Mouse (Mus musculus): Measurements from ENCODE around the gene Gpr108. TPM values are rescaled to one million over a fixed set of nuclear protein-coding genes. Genes with fewer than 3 reads are reported as not detected.

Gpr108 gene
- polyA plus RNA-seq, 1 experiment = 34.1 TPM

DNA sequence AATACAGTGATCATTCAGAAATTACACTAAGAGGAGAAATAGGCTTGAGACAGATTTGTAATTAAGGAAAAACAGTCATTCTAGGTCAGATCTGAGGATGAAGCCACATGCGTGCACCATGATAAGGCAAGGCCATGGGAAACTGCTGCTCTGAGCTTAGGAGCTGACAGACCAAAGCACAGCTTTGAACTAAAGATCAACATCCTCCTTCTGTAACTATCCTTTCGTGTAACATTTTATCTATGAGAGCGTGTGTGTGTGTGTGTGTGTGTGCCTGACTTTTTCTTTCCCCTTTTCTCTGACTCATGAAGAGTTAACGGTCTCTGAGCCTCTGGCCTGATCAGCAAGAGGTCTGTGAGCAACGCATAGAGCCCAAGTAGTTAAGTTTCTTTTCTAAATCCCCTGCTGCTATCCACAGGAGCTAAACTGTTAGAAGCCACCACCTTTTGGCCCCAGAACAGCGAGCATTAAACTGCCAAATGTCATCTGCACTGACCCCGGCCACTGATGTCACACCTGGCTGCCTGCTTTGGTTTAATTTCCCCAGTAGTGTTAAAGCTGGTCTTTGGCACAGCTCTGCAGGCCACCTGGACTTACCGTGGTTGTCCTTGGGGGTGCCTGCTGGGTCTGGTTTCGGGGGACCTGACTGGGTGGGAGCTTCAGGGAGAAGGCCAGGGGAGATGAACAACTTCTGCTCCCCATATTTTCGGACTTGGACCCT lies 4.4 kb downstream of the Gpr108 start:
- Histone ChIP-seq H3K27me3 (ENCODE audit: control insufficient read depth, insufficient read depth, low read length) (no peaks in the 10 kb centered on the region), H3K4me3 (ENCODE audit: control insufficient read depth, low read depth, low read length) (no peak overlapping the region), H3K4me1 (ENCODE audit: control insufficient read depth, insufficient read depth, low read length) (peaks cover 15% of the 10 kb centered on the region), H3K27ac (ENCODE audit: control insufficient read depth, insufficient read depth, low read depth, low read length) (no peak overlapping the region), H3K36me3 (ENCODE audit: control insufficient read depth, insufficient read depth, low read length) (peaks cover 1% of the 10 kb centered on the region)
- no peak for TF ChIP-seq POLR2A (IDR thresholded peaks at IDR 0.05; ENCODE audit: control insufficient read depth, low read depth, low read length)
- TF ChIP-seq CTCF (IDR thresholded peaks at IDR 0.05; ENCODE audit: control insufficient read depth, insufficient read depth, insufficient replicate concordance, low read depth, low read length) = no peak

DNA sequence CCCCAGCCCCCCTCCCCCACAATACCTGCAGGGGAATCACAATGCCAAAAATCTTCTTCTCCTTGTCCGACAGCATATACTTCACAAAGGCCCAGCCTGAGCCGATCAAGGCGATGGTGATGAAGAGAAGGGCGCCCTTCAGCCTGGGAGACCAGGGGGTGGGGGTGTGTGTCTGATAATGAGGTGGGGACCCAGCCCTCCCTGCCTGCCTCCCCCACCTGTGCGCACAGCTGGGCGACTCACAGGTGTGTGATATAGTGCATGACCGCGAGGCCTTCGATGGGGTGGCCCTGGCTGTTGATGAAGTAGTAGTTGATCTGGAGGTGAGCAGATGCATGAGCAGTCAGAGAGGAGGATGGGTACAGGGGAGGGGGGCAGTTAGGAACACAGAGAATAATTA lies 11.1 kb downstream of the Gpr108 start:
- Histone ChIP-seq H3K27ac (ENCODE audit: control insufficient read depth, insufficient read depth, low read depth, low read length) (no peak overlapping the region), H3K27me3 (ENCODE audit: control insufficient read depth, insufficient read depth, low read length) (no peaks in the 10 kb centered on the region), H3K4me1 (ENCODE audit: control insufficient read depth, insufficient read depth, low read length) (no peaks in the 10 kb centered on the region), H3K4me3 (ENCODE audit: control insufficient read depth, low read depth, low read length) (no peak overlapping the region), H3K36me3 (ENCODE audit: control insufficient read depth, insufficient read depth, low read length) (no peaks in the 10 kb centered on the region; the same call in 1 of the 2 replicates)
- TF ChIP-seq POLR2A (IDR thresholded peaks at IDR 0.05; ENCODE audit: control insufficient read depth, low read depth, low read length) = no peak

DNA sequence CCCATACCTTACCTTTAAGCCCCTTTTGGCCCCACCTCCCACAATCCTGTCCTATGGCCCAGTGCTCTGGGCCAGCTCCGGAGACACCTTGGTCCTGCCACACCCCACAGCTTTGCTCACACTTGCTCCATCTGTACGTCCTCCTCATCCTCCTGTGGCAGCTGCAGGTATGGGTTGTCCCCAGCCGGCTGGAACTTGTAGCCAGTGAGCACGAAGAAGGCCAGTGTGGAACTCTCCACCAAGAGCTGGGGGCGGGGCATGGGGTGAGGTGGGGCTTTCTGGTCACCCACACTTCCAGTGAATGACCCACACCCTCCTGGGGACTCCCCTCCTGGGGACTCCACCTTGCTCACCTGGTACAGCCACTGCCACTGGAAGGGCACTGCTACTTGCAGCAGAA lies 12.4 kb downstream of the Gpr108 start:
- TF ChIP-seq POLR2A (IDR thresholded peaks at IDR 0.05; ENCODE audit: control insufficient read depth, low read depth, low read length) (no peak), CTCF (IDR thresholded peaks at IDR 0.05; ENCODE audit: control insufficient read depth, insufficient read depth, insufficient replicate concordance, low read depth, low read length) (no peak)
- Histone ChIP-seq H3K4me1 (ENCODE audit: control insufficient read depth, insufficient read depth, low read length) (no peaks in the 10 kb centered on the region), H3K27me3 (ENCODE audit: control insufficient read depth, insufficient read depth, low read length) (no peaks in the 10 kb centered on the region), H3K4me3 (ENCODE audit: control insufficient read depth, low read depth, low read length) (no peak overlapping the region), H3K27ac (ENCODE audit: control insufficient read depth, insufficient read depth, low read depth, low read length) (no peak overlapping the region), H3K36me3 (ENCODE audit: control insufficient read depth, insufficient read depth, low read length) (no peaks in the 10 kb centered on the region; the same call in 1 of the 2 replicates)

DNA sequence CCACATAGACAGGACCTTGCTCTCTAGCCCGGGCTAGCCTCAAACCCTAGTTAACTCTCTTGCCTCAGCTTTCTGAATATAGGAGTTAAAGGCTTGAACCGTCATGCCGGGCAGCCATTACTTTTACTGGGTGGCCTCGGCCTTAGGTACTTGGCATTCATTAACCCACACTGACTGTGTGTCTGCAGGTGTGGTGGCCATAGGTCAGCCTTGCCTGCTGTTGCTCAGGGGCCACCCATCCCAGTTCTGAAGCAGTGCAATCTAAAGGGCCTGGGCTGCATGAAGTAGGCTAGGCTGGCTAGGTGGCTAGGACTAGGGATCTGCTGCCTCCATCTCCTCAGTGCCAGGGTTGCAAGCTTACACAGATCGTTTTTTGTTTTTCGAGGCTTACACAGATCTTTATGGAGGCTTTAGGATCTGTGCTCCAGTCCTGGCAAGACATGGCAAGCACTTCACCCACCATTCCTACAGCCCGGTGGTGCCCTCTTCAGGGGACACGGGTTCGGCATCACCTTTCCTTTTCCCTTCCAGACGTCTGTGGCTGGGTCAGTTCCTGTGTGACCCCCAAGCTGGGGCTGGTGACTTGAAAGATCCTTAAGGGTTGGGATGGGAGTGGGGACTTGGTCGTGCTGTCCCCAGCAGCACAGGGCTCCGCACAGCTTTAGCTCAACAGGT lies 13.9 kb downstream of the Gpr108 start:
- Histone ChIP-seq H3K4me3 (ENCODE audit: control insufficient read depth, low read depth, low read length) (no peak overlapping the region), H3K36me3 (ENCODE audit: control insufficient read depth, insufficient read depth, low read length) (no peaks in the 10 kb centered on the region; the same call in 1 of the 2 replicates), H3K27ac (ENCODE audit: control insufficient read depth, insufficient read depth, low read depth, low read length) (no peak overlapping the region), H3K4me1 (ENCODE audit: control insufficient read depth, insufficient read depth, low read length) (no peaks in the 10 kb centered on the region; the same call in 1 of the 2 replicates), H3K27me3 (ENCODE audit: control insufficient read depth, insufficient read depth, low read length) (no peaks in the 10 kb centered on the region)
- TF ChIP-seq CTCF (IDR thresholded peaks at IDR 0.05; ENCODE audit: control insufficient read depth, insufficient read depth, insufficient replicate concordance, low read depth, low read length) (no peak), POLR2A (IDR thresholded peaks at IDR 0.05; ENCODE audit: control insufficient read depth, low read depth, low read length) (no peak)

GRCm38 (mm10) chr17:57233038-57233437 lies 15.2 kb downstream of the Gpr108 start:
- no peak for TF ChIP-seq CTCF (IDR thresholded peaks at IDR 0.05; ENCODE audit: control insufficient read depth, insufficient read depth, insufficient replicate concordance, low read depth, low read length)
- TF ChIP-seq POLR2A (IDR thresholded peaks at IDR 0.05; ENCODE audit: control insufficient read depth, low read depth, low read length) = no peak
- Histone ChIP-seq H3K4me3 (ENCODE audit: control insufficient read depth, low read depth, low read length) (no peak overlapping the region), H3K27ac (ENCODE audit: control insufficient read depth, insufficient read depth, low read depth, low read length) (no peak overlapping the region), H3K36me3 (ENCODE audit: control insufficient read depth, insufficient read depth, low read length) (no peaks in the 10 kb centered on the region; the same call in 1 of the 2 replicates), H3K4me1 (ENCODE audit: control insufficient read depth, insufficient read depth, low read length) (no peaks in the 10 kb centered on the region; the same call in 1 of the 2 replicates), H3K27me3 (ENCODE audit: control insufficient read depth, insufficient read depth, low read length) (no peaks in the 10 kb centered on the region)

- H3K27me3 ChIP-seq (ENCODE audit: control insufficient read depth, insufficient read depth, low read length) = no peaks in the 10 kb centered on the region
- H3K4me1 ChIP-seq (ENCODE audit: control insufficient read depth, insufficient read depth, low read length) = no peaks in the 10 kb centered on the region; the same call in 1 of the 2 replicates
- no peak overlapping the region for H3K4me3 ChIP-seq (ENCODE audit: control insufficient read depth, low read depth, low read length)
- no peak overlapping the region for H3K27ac ChIP-seq (ENCODE audit: control insufficient read depth, insufficient read depth, low read depth, low read length)
- TF ChIP-seq POLR2A (IDR thresholded peaks at IDR 0.05; ENCODE audit: control insufficient read depth, low read depth, low read length) (no peak), CTCF (IDR thresholded peaks at IDR 0.05; ENCODE audit: control insufficient read depth, insufficient read depth, insufficient replicate concordance, low read depth, low read length) (no peak)
- H3K36me3 ChIP-seq (ENCODE audit: control insufficient read depth, insufficient read depth, low read length) = no peaks in the 10 kb centered on the region; the same call in 1 of the 2 replicates
Measured at GRCm38 (mm10) chr17:57232200-57232599, 16.0 kb downstream of the Gpr108 start.

DNA sequence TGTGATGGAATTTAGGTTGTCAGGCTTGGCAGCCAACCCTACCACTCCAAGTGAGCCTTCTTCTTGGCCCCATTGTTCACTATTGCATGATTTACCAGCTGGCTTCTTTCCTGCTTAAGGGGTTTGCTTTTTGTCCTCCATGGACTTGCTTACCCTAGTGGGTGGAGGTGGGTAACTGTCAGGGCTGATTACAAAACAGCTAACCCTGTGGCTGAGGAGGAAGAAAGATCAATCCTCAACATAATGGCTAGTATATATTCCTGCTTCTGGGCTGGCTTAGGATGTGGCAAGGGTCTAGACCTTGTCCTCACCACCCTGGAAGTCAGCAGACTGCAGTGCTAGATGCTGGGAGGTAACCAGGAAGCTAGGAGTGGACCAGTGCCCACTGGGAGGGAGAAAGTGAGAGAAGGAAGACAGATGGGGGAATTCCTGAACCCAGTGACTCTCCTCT lies 16.9 kb downstream of the Gpr108 start:
- TF ChIP-seq POLR2A (IDR thresholded peaks at IDR 0.05; ENCODE audit: control insufficient read depth, low read depth, low read length) (no peak), CTCF (IDR thresholded peaks at IDR 0.05; ENCODE audit: control insufficient read depth, insufficient read depth, insufficient replicate concordance, low read depth, low read length) (no peak)
- no peak overlapping the region for H3K4me3 ChIP-seq (ENCODE audit: control insufficient read depth, low read depth, low read length)
- H3K36me3 ChIP-seq (ENCODE audit: control insufficient read depth, insufficient read depth, low read length) = no peaks in the 10 kb centered on the region
- no peaks in the 10 kb centered on the region; the same call in 1 of the 2 replicates for H3K4me1 ChIP-seq (ENCODE audit: control insufficient read depth, insufficient read depth, low read length)
- no peaks in the 10 kb centered on the region for H3K27me3 ChIP-seq (ENCODE audit: control insufficient read depth, insufficient read depth, low read length)
- no peak overlapping the region for H3K27ac ChIP-seq (ENCODE audit: control insufficient read depth, insufficient read depth, low read depth, low read length)

Data from testis, adult 2 months (tissue).